Mouse (Mus musculus): ENCODE measurements around the gene Wipi1. TPM values are rescaled to one million over a fixed set of nuclear protein-coding genes. Genes with fewer than 3 reads are reported as not detected.

Wipi1 gene
- polyA plus RNA-seq, 1 experiment: 27.8 TPM

GRCm38 (mm10) chr11:109648510-109648909, 36.7 kb upstream of the Wipi1 start:
- Histone ChIP-seq H3K79me3 (ENCODE audit: low read depth) (peaks cover 23% of the 10 kb centered on the region), H3K79me2 (ENCODE audit: control insufficient read depth, insufficient read depth) (peaks cover 28% of the 10 kb centered on the region), H3ac (ENCODE audit: control insufficient read depth, insufficient read length, low read depth) (no peak overlapping the region), H3K4me3 (ENCODE audit: insufficient read depth, poor library complexity, severe bottlenecking) (no peak overlapping the region), H3K27me3 (ENCODE audit: control insufficient read depth, insufficient read depth, insufficient read length) (no peaks in the 10 kb centered on the region), H3K36me3 (ENCODE audit: control insufficient read depth, insufficient read depth) (peaks cover 9% of the 10 kb centered on the region)
- TF ChIP-seq MYOG (IDR thresholded peaks at IDR 0.05; ENCODE audit: control insufficient read depth, extremely low read depth, insufficient read length) (no peak), USF1 (IDR thresholded peaks at IDR 0.05; ENCODE audit: low read depth) (no peak), MYOD1 (IDR thresholded peaks at IDR 0.05; ENCODE audit: control insufficient read depth, insufficient read length, low read depth) (peak; percentile 56)

GRCm38 (mm10) chr11:109641498-109642222, 29.9 kb upstream of the Wipi1 start:
- no peaks in the 10 kb centered on the region for H3K36me3 ChIP-seq (ENCODE audit: control insufficient read depth, insufficient read depth)
- TF ChIP-seq MAX (IDR thresholded peaks at IDR 0.05) (no peak), MYOG (IDR thresholded peaks at IDR 0.05; ENCODE audit: control insufficient read depth, extremely low read depth, insufficient read length) (no peak), MYOD1 (IDR thresholded peaks at IDR 0.05; ENCODE audit: control insufficient read depth, insufficient read length, low read depth) (no peak), FOSL1 (IDR thresholded peaks at IDR 0.05; ENCODE audit: insufficient read depth, low read length, poor library complexity, severe bottlenecking) (no peak), CTCF (IDR thresholded peaks at IDR 0.05; ENCODE audit: control insufficient read depth, insufficient read depth, insufficient read length) (no peak), CEBPB (IDR thresholded peaks at IDR 0.05; ENCODE audit: low read depth) (no peak), USF1 (IDR thresholded peaks at IDR 0.05; ENCODE audit: low read depth) (no peak)
- no peak overlapping the region for H3ac ChIP-seq (ENCODE audit: control insufficient read depth, insufficient read length, low read depth)

GRCm38 (mm10) chr11:109635871-109636395, 24.2 kb upstream of the Wipi1 start:
- Histone ChIP-seq H3K36me3 (ENCODE audit: control insufficient read depth, insufficient read depth) (no peaks in the 10 kb centered on the region), H3K79me3 (ENCODE audit: low read depth) (no peaks in the 10 kb centered on the region), H3K27me3 (ENCODE audit: control insufficient read depth, insufficient read depth, insufficient read length) (no peaks in the 10 kb centered on the region), H3K79me2 (ENCODE audit: control insufficient read depth, insufficient read depth) (no peaks in the 10 kb centered on the region), H3ac (ENCODE audit: control insufficient read depth, insufficient read length, low read depth) (no peak overlapping the region), H3K4me3 (ENCODE audit: insufficient read depth, poor library complexity, severe bottlenecking) (no peak overlapping the region)
- TF ChIP-seq FOSL1 (IDR thresholded peaks at IDR 0.05; ENCODE audit: insufficient read depth, low read length, poor library complexity, severe bottlenecking): no peak

More at GRCm38 (mm10) chr11:109641498-109642222, 29.9 kb upstream of the Wipi1 start:
- H3K27me3 ChIP-seq (ENCODE audit: control insufficient read depth, insufficient read depth, insufficient read length): no peaks in the 10 kb centered on the region
- H3K4me3 ChIP-seq (ENCODE audit: insufficient read depth, poor library complexity, severe bottlenecking): no peak overlapping the region
- H3K79me3 ChIP-seq (ENCODE audit: low read depth): no peaks in the 10 kb centered on the region
- no peaks in the 10 kb centered on the region for H3K79me2 ChIP-seq (ENCODE audit: control insufficient read depth, insufficient read depth)

GRCm38 (mm10) chr11:109634928-109635327, 23.2 kb upstream of the Wipi1 start:
- no peak for TF ChIP-seq CTCF (IDR thresholded peaks at IDR 0.05; ENCODE audit: control insufficient read depth, insufficient read depth, insufficient read length)
- TF ChIP-seq CEBPB (IDR thresholded peaks at IDR 0.05; ENCODE audit: low read depth): no peak
- TF ChIP-seq FOSL1 (IDR thresholded peaks at IDR 0.05; ENCODE audit: insufficient read depth, low read length, poor library complexity, severe bottlenecking): no peak
- TF ChIP-seq MYOG (IDR thresholded peaks at IDR 0.05; ENCODE audit: control insufficient read depth, extremely low read depth, insufficient read length): no peak
- TF ChIP-seq USF1 (IDR thresholded peaks at IDR 0.05; ENCODE audit: low read depth): no peak
- TF ChIP-seq MYOD1 (IDR thresholded peaks at IDR 0.05; ENCODE audit: control insufficient read depth, insufficient read length, low read depth): no peak
- TF ChIP-seq MAX (IDR thresholded peaks at IDR 0.05): no peak

DNA sequence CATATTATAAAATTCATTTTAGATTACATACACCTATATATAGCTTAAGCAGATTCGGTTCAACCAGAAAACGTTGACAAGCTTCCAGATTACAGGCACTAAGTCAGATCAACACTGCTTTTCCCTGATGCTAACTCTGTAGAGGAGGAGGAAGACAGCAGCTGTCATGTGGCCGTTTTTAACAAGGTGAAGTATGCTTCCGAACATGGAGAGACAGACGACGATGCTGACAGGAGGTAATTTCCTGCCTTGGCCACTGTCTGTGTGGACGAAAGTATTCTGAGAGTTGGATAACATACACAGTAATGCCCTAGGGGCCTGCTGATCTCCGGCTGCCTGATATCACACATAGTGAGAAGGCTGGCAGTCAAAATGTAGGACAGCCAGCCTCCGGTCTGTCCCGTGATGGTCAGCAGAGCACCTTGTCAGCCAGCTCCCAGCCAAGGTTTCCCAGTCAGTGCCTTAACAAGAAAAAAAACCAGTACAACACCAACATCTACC, 17.3 kb upstream of the Wipi1 start:
- Histone ChIP-seq H3K4me3 (ENCODE audit: insufficient read depth, poor library complexity, severe bottlenecking) (no peak overlapping the region), H3K79me3 (ENCODE audit: low read depth) (no peaks in the 10 kb centered on the region), H3K27me3 (ENCODE audit: control insufficient read depth, insufficient read depth, insufficient read length) (no peaks in the 10 kb centered on the region), H3K79me2 (ENCODE audit: control insufficient read depth, insufficient read depth) (no peaks in the 10 kb centered on the region), H3ac (ENCODE audit: control insufficient read depth, insufficient read length, low read depth) (no peak overlapping the region), H3K36me3 (ENCODE audit: control insufficient read depth, insufficient read depth) (no peaks in the 10 kb centered on the region)
- TF ChIP-seq USF1 (IDR thresholded peaks at IDR 0.05; ENCODE audit: low read depth) (no peak), MYOG (IDR thresholded peaks at IDR 0.05; ENCODE audit: control insufficient read depth, extremely low read depth, insufficient read length) (no peak), FOSL1 (IDR thresholded peaks at IDR 0.05; ENCODE audit: insufficient read depth, low read length, poor library complexity, severe bottlenecking) (no peak), MAX (IDR thresholded peaks at IDR 0.05) (no peak), CTCF (IDR thresholded peaks at IDR 0.05; ENCODE audit: control insufficient read depth, insufficient read depth, insufficient read length) (no peak), CEBPB (IDR thresholded peaks at IDR 0.05; ENCODE audit: low read depth) (no peak), MYOD1 (IDR thresholded peaks at IDR 0.05; ENCODE audit: control insufficient read depth, insufficient read length, low read depth) (no peak)

More at GRCm38 (mm10) chr11:109634928-109635327, 23.2 kb upstream of the Wipi1 start:
- Histone ChIP-seq H3K79me2 (ENCODE audit: control insufficient read depth, insufficient read depth) (no peaks in the 10 kb centered on the region), H3K79me3 (ENCODE audit: low read depth) (no peaks in the 10 kb centered on the region), H3ac (ENCODE audit: control insufficient read depth, insufficient read length, low read depth) (no peak overlapping the region), H3K4me3 (ENCODE audit: insufficient read depth, poor library complexity, severe bottlenecking) (no peak overlapping the region), H3K27me3 (ENCODE audit: control insufficient read depth, insufficient read depth, insufficient read length) (no peaks in the 10 kb centered on the region), H3K36me3 (ENCODE audit: control insufficient read depth, insufficient read depth) (no peaks in the 10 kb centered on the region)

DNA sequence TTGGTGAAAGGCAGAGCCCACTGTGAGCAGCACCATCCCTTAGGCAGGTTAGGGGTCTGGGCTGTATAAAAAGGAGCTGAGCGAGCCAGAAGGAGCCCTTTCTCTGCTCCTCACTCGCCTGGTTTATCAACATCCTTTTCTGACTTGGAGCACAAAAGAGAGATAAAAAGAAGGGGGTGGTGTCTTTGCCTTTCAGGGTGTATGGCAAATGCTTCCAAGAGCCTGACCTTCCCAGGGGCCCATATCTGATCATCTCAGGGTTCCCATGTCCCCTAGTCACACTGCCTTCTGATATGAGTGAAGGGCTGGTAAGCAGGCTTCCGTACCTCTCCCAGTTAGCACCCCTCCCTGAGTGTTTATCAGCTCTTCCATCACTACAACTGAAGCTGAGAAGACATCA, 16.3 kb upstream of the Wipi1 start:
- Histone ChIP-seq H3K27me3 (ENCODE audit: control insufficient read depth, insufficient read depth, insufficient read length) (no peaks in the 10 kb centered on the region), H3ac (ENCODE audit: control insufficient read depth, insufficient read length, low read depth) (no peak overlapping the region), H3K79me2 (ENCODE audit: control insufficient read depth, insufficient read depth) (no peaks in the 10 kb centered on the region), H3K79me3 (ENCODE audit: low read depth) (no peaks in the 10 kb centered on the region), H3K4me3 (ENCODE audit: insufficient read depth, poor library complexity, severe bottlenecking) (no peak overlapping the region), H3K36me3 (ENCODE audit: control insufficient read depth, insufficient read depth) (no peaks in the 10 kb centered on the region)
- TF ChIP-seq MAX (IDR thresholded peaks at IDR 0.05) (no peak), FOSL1 (IDR thresholded peaks at IDR 0.05; ENCODE audit: insufficient read depth, low read length, poor library complexity, severe bottlenecking) (no peak), MYOD1 (IDR thresholded peaks at IDR 0.05; ENCODE audit: control insufficient read depth, insufficient read length, low read depth) (no peak), MYOG (IDR thresholded peaks at IDR 0.05; ENCODE audit: control insufficient read depth, extremely low read depth, insufficient read length) (no peak), CEBPB (IDR thresholded peaks at IDR 0.05; ENCODE audit: low read depth) (no peak), CTCF (IDR thresholded peaks at IDR 0.05; ENCODE audit: control insufficient read depth, insufficient read depth, insufficient read length) (no peak), USF1 (IDR thresholded peaks at IDR 0.05; ENCODE audit: low read depth) (no peak)

All from C2C12 (cell line).